Mouse (Mus musculus): Measurements from ENCODE around the gene Casp4.

- TF ChIP-seq CTCF (IDR thresholded peaks at IDR 0.05; ENCODE audit: insufficient read depth, low read length) (no peak), POLR2A (IDR thresholded peaks at IDR 0.05; ENCODE audit: borderline replicate concordance, extremely low read depth, low read depth, low read length) (no peak)
Observed at GRCm38 (mm10) chr9:5353673-5354072, 45.0 kb downstream of the Casp4 start.
